Mouse (Mus musculus) heart, postnatal 0 days (tissue): ENCODE data around the gene Nepro. TPM values are rescaled to one million over a fixed set of nuclear protein-coding genes. Genes with fewer than 3 reads are reported as not detected.

Source experiments
- ATAC-seq: fragments of 200-750 bp; cut with Nextera tagmentation; 2 replicates; pipeline ENCODE4 v1.8.0; 2017; ENCODE audit warnings: low read depth, moderate number of reproducible peaks, moderate library complexity; ENCODE audit not compliant: insufficient read depth
- DNase-seq: peaks from one replicate; pipeline ENCODE4 v3.0.0-alpha.2; 2016; ENCODE audit warnings: low spot score
- H3K27ac ChIP-seq: fragments of 300-500 bp; sonication (generic); 2 replicates; pipeline ENCODE4 v1.5.1; 2014; ENCODE audit warnings: low read depth, mild to moderate bottlenecking
- H3K27me3 ChIP-seq: fragments of 300-500 bp; sonication (generic); 2 replicates; pipeline ENCODE4 v1.6.1; 2014; ENCODE audit warnings: low read length, mixed read lengths; ENCODE audit not compliant: control insufficient read depth, insufficient read depth
- H3K36me3 ChIP-seq: fragments of 300-500 bp; sonication (generic); replicated peaks from 2 replicates; pipeline ENCODE4 v1.6.1; 2014; ENCODE audit warnings: low read length, mixed read lengths; ENCODE audit not compliant: control insufficient read depth, insufficient read depth
- H3K4me1 ChIP-seq: fragments of 300-500 bp; sonication (generic); 2 replicates; pipeline ENCODE4 v1.6.1; 2014; ENCODE audit warnings: antibody characterized with exemption; ENCODE audit not compliant: control insufficient read depth, insufficient read depth
- H3K4me2 ChIP-seq: fragments of 300-500 bp; sonication (generic); 2 replicates; pipeline ENCODE4 v1.6.1; 2014; ENCODE audit warnings: low read depth, mild to moderate bottlenecking, low read length, moderate library complexity
- H3K4me3 ChIP-seq: fragments of 300-500 bp; sonication (generic); 2 replicates; pipeline ENCODE4 v1.5.1; 2014; ENCODE audit warnings: low read depth, low read length
- H3K9ac ChIP-seq: fragments of 300-500 bp; sonication (generic); replicated peaks from 2 replicates; pipeline ENCODE4 v1.6.1; 2014; ENCODE audit warnings: low read depth, low read length, mixed read lengths
- H3K9me3 ChIP-seq: fragments of 300-500 bp; sonication (generic); replicated peaks from 2 replicates; pipeline ENCODE4 v1.6.1; 2016; ENCODE audit warnings: low read length; ENCODE audit not compliant: control insufficient read depth
- CTCF ChIP-seq: IDR thresholded peaks from 2 replicates; pipeline ENCODE4 v1.5.1; 2016; ENCODE audit warnings: antibody characterized with exemption, control low read depth, low read depth
- EP300 ChIP-seq: IDR thresholded peaks from 2 replicates; pipeline ENCODE4 v1.6.1; 2016; ENCODE audit warnings: antibody characterized with exemption, low read depth
- WGBS: fragments of 180-500 bp; shearing (Covaris S2); extraction: QIAGEN DNeasy Blood & Tissue Kit; methylation state at CpG from one replicate; pipeline ENCODE4 v1.1.7; 2014; 5-methylcytosine and 5-hydroxymethylcytosine counted together
- polyA plus RNA-seq: library from polyadenylated mRNA; unstranded; fragments of >200 nt; fragmentation: Nextera tagmentation; extraction: Ambion mirVana; gene quantifications from 2 replicates; pipeline ENCODE4 v1.2.1, GENCODE M21; 2015
- total RNA-seq: library from RNA; depleted of rRNA; stranded (reverse); fragments of >200 nt; gene quantifications from 2 replicates; pipeline ENCODE4 v1.2.3, GENCODE M21; 2014; ENCODE audit warnings: low replicate concordance; rRNA removed

Nepro gene
- total and polyA plus RNA-seq, 2 experiments from 2014 or later, result 2.3 to 3.1 TPM

DNA sequence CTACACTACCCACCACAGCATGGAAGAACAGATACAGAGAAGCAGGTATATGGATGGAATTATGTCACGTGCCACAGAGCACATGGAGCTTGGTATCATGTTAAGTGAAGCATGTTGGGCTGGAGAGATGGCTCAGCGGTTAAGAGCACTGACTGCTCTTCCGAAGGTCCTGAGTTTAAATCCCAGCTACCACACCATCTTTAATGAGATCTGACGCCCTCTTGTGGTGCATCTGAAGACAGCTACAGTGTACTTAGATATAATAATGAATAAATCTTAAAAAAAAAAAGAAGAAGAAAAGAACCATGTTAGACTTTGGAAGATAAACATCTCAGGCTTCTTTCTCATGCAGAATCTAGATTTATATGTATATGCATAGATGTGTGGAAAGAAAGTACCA, 56.6 kb downstream of the Nepro start:
- Histone ChIP-seq H3K4me1 (no peaks in the 10 kb centered on the region), H3K9me3 (no peaks in the 10 kb centered on the region), H3K4me3 (no peak overlapping the region), H3K36me3 (no peaks in the 10 kb centered on the region), H3K9ac (no peak overlapping the region), H3K4me2 (no peak overlapping the region), H3K27ac (no peak overlapping the region), H3K27me3 (no peaks in the 10 kb centered on the region)
- 70% methylated on average over 4 of the region's 4 CpGs for WGBS
- ATAC-seq (no peak), DNase-seq (no peak)
- no peak for TF ChIP-seq CTCF
- TF ChIP-seq EP300, result no peak

Other genes with a start within 250 kb of the Nepro start
- gene Boc, start 165.4 kb upstream of the Nepro start, total RNA-seq, result 9.8 TPM in 2 replicates
- 2.6 and 3.1 TPM in 2 replicates for gene Boc, start 165.4 kb upstream of the Nepro start, polyA plus RNA-seq
- 9.0 and 17.1 TPM in 2 replicates for gene Gtpbp8, start 22.1 kb downstream of the Nepro start, total RNA-seq
- 21.9 and 24.6 TPM in 2 replicates for gene Gtpbp8, start 22.1 kb downstream of the Nepro start, polyA plus RNA-seq
- gene Cd200r1, start 41.4 kb downstream of the Nepro start, total RNA-seq, result 1.6 and 3.9 TPM in 2 replicates
- 0.98 and 1.1 TPM in 2 replicates for gene Cd200r1, start 41.4 kb downstream of the Nepro start, polyA plus RNA-seq
- not detected in 2 replicates for gene Cd200r4, start 87.4 kb downstream of the Nepro start, total RNA-seq
- gene Cd200r4, start 87.4 kb downstream of the Nepro start, polyA plus RNA-seq, result 0.14 TPM in 1 of 2 replicates, not detected in the other
- not detected in 2 replicates for gene Cd200r2, start 142.8 kb downstream of the Nepro start, total RNA-seq
- gene Cd200r2, start 142.8 kb downstream of the Nepro start, polyA plus RNA-seq, result 0.07 TPM in 1 of 2 replicates, not detected in the other
- gene Cd200r3, start 219.4 kb downstream of the Nepro start, total RNA-seq, result 0.99 TPM in 1 of 2 replicates, not detected in the other
- 0.51 and 0.54 TPM in 2 replicates for gene Cd200r3, start 219.4 kb downstream of the Nepro start, polyA plus RNA-seq